Mouse (Mus musculus) intestine, embryonic 16.5 days (tissue): ENCODE measurements around the gene Pdgfd. TPM values are rescaled to one million over a fixed set of nuclear protein-coding genes. Genes with fewer than 3 reads are reported as not detected.

Experiments
- ATAC-seq: fragments of 200-750 bp; cut with Nextera tagmentation; 2 replicates; pipeline ENCODE4 v1.8.0; 2017; ENCODE audit warnings: moderate TSS enrichment, moderate library complexity
- H3K27ac ChIP-seq: fragments of 300-500 bp; sonication (generic); 2 replicates; pipeline ENCODE4 v1.5.1; 2014; ENCODE audit warnings: mild to moderate bottlenecking, low read length
- H3K27me3 ChIP-seq: fragments of 300-500 bp; sonication (generic); replicated peaks from 2 replicates; pipeline ENCODE4 v1.6.1; 2014; ENCODE audit warnings: low read length, control low read depth, mixed read lengths; ENCODE audit not compliant: control insufficient read depth, insufficient read depth
- H3K36me3 ChIP-seq: fragments of 300-500 bp; sonication (generic); 2 replicates; pipeline ENCODE4 v1.6.1; 2014; ENCODE audit warnings: low read length, control low read depth; ENCODE audit not compliant: control insufficient read depth, insufficient read depth
- H3K4me1 ChIP-seq: fragments of 300-500 bp; sonication (generic); 2 replicates; pipeline ENCODE4 v1.6.1; 2014; ENCODE audit warnings: low read length, control low read depth, mixed read lengths; ENCODE audit not compliant: control insufficient read depth, insufficient read depth
- H3K4me2 ChIP-seq: fragments of 300-500 bp; sonication (generic); 2 replicates; pipeline ENCODE4 v1.6.1; 2014; ENCODE audit warnings: low read depth, low read length, control low read depth
- H3K4me3 ChIP-seq: fragments of 300-500 bp; sonication (generic); 2 replicates; pipeline ENCODE4 v1.5.1; 2014; ENCODE audit warnings: mild to moderate bottlenecking, low read length
- H3K9ac ChIP-seq: fragments of 300-500 bp; sonication (generic); 2 replicates; pipeline ENCODE4 v1.6.1; 2014; ENCODE audit warnings: low read depth, low read length
- H3K9me3 ChIP-seq: fragments of 300-500 bp; sonication (generic); 2 replicates; pipeline ENCODE4 v1.6.1; 2016; ENCODE audit warnings: low read length, control low read depth; ENCODE audit not compliant: control insufficient read depth
- WGBS: fragments of 180-500 bp; shearing (Covaris S2); extraction: QIAGEN DNeasy Blood & Tissue Kit; methylation state at CpG from one replicate; pipeline ENCODE4 v1.1.7; 2014; 5-methylcytosine and 5-hydroxymethylcytosine counted together
- polyA plus RNA-seq: library from polyadenylated mRNA; unstranded; fragments of >200 nt; fragmentation: Nextera tagmentation; extraction: Ambion mirVana; gene quantifications from 2 replicates; pipeline ENCODE4 v1.2.1, GENCODE M21; 2015

Pdgfd gene
- polyA plus RNA-seq, 1 experiment from 2014 or later = 8.0 TPM

- no peaks in the 10 kb centered on the region for H3K9me3 ChIP-seq
- H3K36me3 ChIP-seq = no peaks in the 10 kb centered on the region
- 29% methylated on average over 1 of the region's 1 CpGs for WGBS
- H3K4me3 ChIP-seq = no peak overlapping the region
- H3K4me2 ChIP-seq = no peak overlapping the region
- no peaks in the 10 kb centered on the region for H3K27me3 ChIP-seq
- H3K9ac ChIP-seq = no peak overlapping the region
- no peak overlapping the region for H3K27ac ChIP-seq
- no peaks in the 10 kb centered on the region for H3K4me1 ChIP-seq
- ATAC-seq = peak; percentile 63
These were observed 233.4 kb downstream of the Pdgfd start for GRCm38 (mm10) chr9:6401764-6402163.

GRCm38 (mm10) chr9:6406535-6406934, 238.2 kb downstream of the Pdgfd start:
- no peak overlapping the region for H3K9ac ChIP-seq
- H3K27me3 ChIP-seq = no peaks in the 10 kb centered on the region
- WGBS = 46% methylated on average over 3 of the region's 3 CpGs

DNA sequence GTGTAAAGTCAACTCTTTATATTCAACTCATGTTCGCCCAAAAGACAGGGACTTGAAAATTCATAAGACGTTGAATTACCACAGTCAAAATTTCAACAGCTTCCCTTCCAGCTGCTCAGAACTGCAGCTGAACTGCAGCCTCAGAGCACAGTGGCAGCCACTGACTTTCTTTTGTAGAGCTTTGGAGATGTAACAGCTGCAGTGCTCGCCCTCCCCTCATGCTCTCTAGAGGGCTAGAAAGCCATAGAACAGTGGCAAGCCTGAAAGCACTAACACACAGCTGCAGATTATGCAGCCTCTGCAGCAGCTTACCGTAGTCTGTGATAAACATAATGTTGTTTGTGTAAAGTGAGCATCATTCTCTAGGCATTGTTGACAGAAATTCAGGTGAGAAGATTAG, 239.6 kb downstream of the Pdgfd start:
- no peak for ATAC-seq
- Histone ChIP-seq H3K4me1 (no peaks in the 10 kb centered on the region), H3K27me3 (no peaks in the 10 kb centered on the region), H3K4me2 (no peak overlapping the region), H3K36me3 (no peaks in the 10 kb centered on the region), H3K27ac (no peak overlapping the region), H3K4me3 (no peak overlapping the region), H3K9ac (no peak overlapping the region), H3K9me3 (no peaks in the 10 kb centered on the region)
- WGBS = 49% methylated on average over 4 of the region's 4 CpGs

More at GRCm38 (mm10) chr9:6406535-6406934, 238.2 kb downstream of the Pdgfd start:
- Histone ChIP-seq H3K4me2 (no peak overlapping the region), H3K9me3 (no peaks in the 10 kb centered on the region), H3K36me3 (no peaks in the 10 kb centered on the region), H3K4me3 (no peak overlapping the region), H3K4me1 (no peaks in the 10 kb centered on the region), H3K27ac (no peak overlapping the region)
- peak; percentile 74 for ATAC-seq

- Histone ChIP-seq H3K36me3 (no peaks in the 10 kb centered on the region), H3K27ac (no peak overlapping the region), H3K9me3 (no peaks in the 10 kb centered on the region), H3K4me3 (no peak overlapping the region), H3K4me1 (no peaks in the 10 kb centered on the region), H3K4me2 (no peak overlapping the region), H3K9ac (no peak overlapping the region), H3K27me3 (no peaks in the 10 kb centered on the region)
- ATAC-seq = no peak
These were observed 256.2 kb downstream of the Pdgfd start for GRCm38 (mm10) chr9:6424606-6425005.

Other genes with a start within 250 kb of the Pdgfd start
- 0.05 and 0.07 TPM in 2 replicates for gene Ddi1, start 101.3 kb downstream of the Pdgfd start, polyA plus RNA-seq